Mouse (Mus musculus) megakaryocyte-erythroid progenitor cell, adult 5-6 weeks (primary cell): ENCODE results near the gene Rpl35a. TPM values are rescaled to one million over a fixed set of nuclear protein-coding genes. Genes with fewer than 3 reads are reported as not detected.

ENCODE experiments used
- ATAC-seq: replicated peaks from 2 replicates; pipeline ENCODE4 v1.8.0; 2016; ENCODE audit warnings: mild to moderate bottlenecking, inconsistent platforms; ENCODE audit not compliant: severe bottlenecking, poor library complexity, low FRiP score, low TSS enrichment
- total RNA-seq, 2 experiments: library from RNA; stranded (forward) in 1 of 2; stranded (reverse) in 1 of 2; fragments of 200-1000, 215-1000 nt in 1 of 2; fragments of >200 nt in 1 of 2; fragmentation: Nextera tagmentation in 1 of 2; gene quantifications; 2 replicates each; pipeline ENCODE4 v1.2.3; 2014 to 2017

Rpl35a gene
- total RNA-seq (2014; fragmentation: Nextera tagmentation) = 3,282 and 3,383 TPM in 2 replicates
- total RNA-seq (2017) = 1,974 and 2,153 TPM in 2 replicates

GRCm38 (mm10) chr16:33056095-33056785 is at the start of gene Rpl35a, which contains the start of gene Iqcg:
Gene Rpl35a, plus strand, starts transcription at chr16:33056453.
Gene Iqcg, minus strand, starts transcription at chr16:33056218.
- ATAC-seq = peak; percentile 93

- no peak for ATAC-seq
Observed at GRCm38 (mm10) chr16:33006888-33007287, 49.4 kb upstream of the Rpl35a start.

- ATAC-seq = no peak
Observed at GRCm38 (mm10) chr16:33007436-33007835, 48.8 kb upstream of the Rpl35a start.

GRCm38 (mm10) chr16:33010166-33010565 is 46.1 kb upstream of the Rpl35a start:
- ATAC-seq = no peak

GRCm38 (mm10) chr16:33013801-33014200 is 42.5 kb upstream of the Rpl35a start:
- ATAC-seq = no peak

GRCm38 (mm10) chr16:33014921-33015320 is 41.3 kb upstream of the Rpl35a start:
- ATAC-seq = no peak

- ATAC-seq = no peak
Observed at GRCm38 (mm10) chr16:33015396-33015907, 40.8 kb upstream of the Rpl35a start.

- peak; percentile 50; the same call in 1 of the 2 replicates for ATAC-seq
Observed at GRCm38 (mm10) chr16:33015986-33016385, 40.3 kb upstream of the Rpl35a start.

GRCm38 (mm10) chr16:33017677-33018349 is 38.4 kb upstream of the Rpl35a start:
- ATAC-seq = no peak

GRCm38 (mm10) chr16:33019117-33019770 is 37.0 kb upstream of the Rpl35a start:
- ATAC-seq = no peak

GRCm38 (mm10) chr16:33021381-33021780 is 34.9 kb upstream of the Rpl35a start:
- ATAC-seq = no peak

GRCm38 (mm10) chr16:33023750-33024149 is 32.5 kb upstream of the Rpl35a start:
- ATAC-seq = peak; percentile 99

GRCm38 (mm10) chr16:33024456-33025104 is 31.7 kb upstream of the Rpl35a start:
- ATAC-seq = no peak

- ATAC-seq = no peak
Observed at GRCm38 (mm10) chr16:33026357-33026756, 29.9 kb upstream of the Rpl35a start.

GRCm38 (mm10) chr16:33036006-33036405 is 20.2 kb upstream of the Rpl35a start:
- ATAC-seq = no peak

GRCm38 (mm10) chr16:33042682-33043081 is 13.6 kb upstream of the Rpl35a start:
- no peak for ATAC-seq

- ATAC-seq = no peak
Observed at GRCm38 (mm10) chr16:33043268-33043667, 13.0 kb upstream of the Rpl35a start.

GRCm38 (mm10) chr16:33048004-33048403 is 8.2 kb upstream of the Rpl35a start:
- no peak for ATAC-seq

GRCm38 (mm10) chr16:33048686-33049085 is 7.6 kb upstream of the Rpl35a start:
- no peak for ATAC-seq

GRCm38 (mm10) chr16:33049809-33050208 is 6.4 kb upstream of the Rpl35a start:
- no peak for ATAC-seq
